Mouse (Mus musculus): ENCODE data around the gene Pnpla7. TPM values are rescaled to one million over a fixed set of nuclear protein-coding genes. Genes with fewer than 3 reads are reported as not detected.
"Not testable (repeated sequence)": the region's sequence is repeated elsewhere in the genome, so short reads cannot be mapped to it uniquely, and the experiment has no call there.

Pnpla7 gene
- polyA plus RNA-seq, 1 experiment: 3.8 TPM

DNA sequence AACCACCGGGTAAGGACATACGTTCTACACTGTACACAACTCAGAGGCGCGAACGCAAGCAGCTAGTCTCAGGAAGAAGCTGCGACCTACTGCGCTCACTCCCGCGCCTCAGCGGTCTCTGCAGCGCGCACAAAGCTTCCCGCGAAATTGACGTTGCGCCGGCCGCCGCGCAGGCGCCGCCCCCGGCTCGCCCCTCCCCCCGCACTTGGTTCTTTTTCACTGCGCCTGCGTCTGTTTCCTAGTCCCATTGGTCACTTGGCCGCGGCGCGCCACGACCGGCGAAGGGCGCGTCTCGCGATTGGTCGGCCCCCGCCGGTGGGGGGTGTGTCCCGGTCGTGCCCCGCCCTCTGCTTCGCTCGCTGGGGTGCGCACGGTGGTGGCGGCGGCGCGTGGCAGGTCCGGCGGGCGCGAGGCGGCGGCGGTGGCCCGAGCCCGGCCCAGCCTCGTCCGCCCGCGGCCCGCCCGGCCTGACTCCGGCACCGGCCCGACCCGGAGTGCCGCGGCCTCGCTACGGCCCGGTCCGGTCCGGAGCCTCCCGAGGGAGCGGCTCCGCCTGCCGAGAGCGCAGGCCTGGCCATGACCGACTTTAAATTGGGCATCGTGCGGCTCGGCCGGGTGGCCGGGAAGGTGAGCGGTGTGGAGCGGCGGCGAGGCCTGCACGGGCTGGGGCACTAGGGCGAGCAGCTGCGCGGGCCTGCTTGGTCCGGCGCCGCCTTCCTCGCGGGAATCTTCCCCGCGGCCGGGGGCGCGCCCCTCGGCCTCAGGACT, 26.2 kb upstream of the Pnpla7 start, which contains the start of gene Zmynd19:
Zmynd19 (plus strand) TSS at position 372 of the 768 bp plus-strand sequence.
- H3K4me3 ChIP-seq (ENCODE audit: insufficient read depth, poor library complexity, severe bottlenecking): peak within 1 kb of the TSS; percentile 82
- H3K36me3 ChIP-seq (ENCODE audit: control insufficient read depth, insufficient read depth): peaks cover 32% of the 10 kb centered on the region
- peak within 1 kb of the TSS; percentile 96 for H3ac ChIP-seq (ENCODE audit: control insufficient read depth, insufficient read length, low read depth)
- TF ChIP-seq CEBPB (IDR thresholded peaks at IDR 0.05; ENCODE audit: low read depth) (no peak), MAX (IDR thresholded peaks at IDR 0.05) (peak; percentile 0)
- peaks cover 7% of the 10 kb centered on the region for H3K27me3 ChIP-seq (ENCODE audit: control insufficient read depth, insufficient read depth, insufficient read length)
- peaks cover 28% of the 10 kb centered on the region for H3K79me2 ChIP-seq (ENCODE audit: control insufficient read depth, insufficient read depth)
- peaks cover 12% of the 10 kb centered on the region for H3K79me3 ChIP-seq (ENCODE audit: low read depth)

DNA sequence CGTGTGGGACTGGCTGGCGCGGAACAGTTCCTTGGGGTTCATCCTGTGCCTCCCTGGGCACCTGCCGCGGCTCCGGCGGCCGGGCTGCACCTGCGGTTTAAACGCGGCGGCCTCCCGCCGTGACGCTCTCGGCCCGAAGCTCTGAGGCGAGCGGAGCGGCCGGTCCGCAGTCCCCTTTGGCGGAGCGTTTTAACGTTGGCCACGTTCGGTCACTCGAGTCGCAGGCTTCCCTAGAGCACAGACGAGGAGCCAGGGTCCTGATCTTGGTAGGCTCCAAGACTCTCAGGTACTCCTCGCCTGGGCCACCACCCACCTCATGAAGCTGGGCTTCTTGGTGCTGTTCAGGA, 25.7 kb upstream of the Pnpla7 start:
- Histone ChIP-seq H3K4me3 (ENCODE audit: insufficient read depth, poor library complexity, severe bottlenecking) (peak overlapping the region; percentile 82), H3K79me3 (ENCODE audit: low read depth) (peaks cover 12% of the 10 kb centered on the region), H3ac (ENCODE audit: control insufficient read depth, insufficient read length, low read depth) (peak overlapping the region; percentile 96), H3K79me2 (ENCODE audit: control insufficient read depth, insufficient read depth) (peaks cover 34% of the 10 kb centered on the region), H3K27me3 (ENCODE audit: control insufficient read depth, insufficient read depth, insufficient read length) (peaks cover 7% of the 10 kb centered on the region), H3K36me3 (ENCODE audit: control insufficient read depth, insufficient read depth) (peaks cover 38% of the 10 kb centered on the region)
- TF ChIP-seq CTCF (IDR thresholded peaks at IDR 0.05; ENCODE audit: control insufficient read depth, insufficient read depth, insufficient read length): no peak
- no peak for TF ChIP-seq MYOG (IDR thresholded peaks at IDR 0.05; ENCODE audit: control insufficient read depth, extremely low read depth, insufficient read length)
- TF ChIP-seq USF1 (IDR thresholded peaks at IDR 0.05; ENCODE audit: low read depth): no peak
- TF ChIP-seq CEBPB (IDR thresholded peaks at IDR 0.05; ENCODE audit: low read depth): no peak
- TF ChIP-seq FOSL1 (IDR thresholded peaks at IDR 0.05; ENCODE audit: insufficient read depth, low read length, poor library complexity, severe bottlenecking): no peak
- no peak for TF ChIP-seq MYOD1 (IDR thresholded peaks at IDR 0.05; ENCODE audit: control insufficient read depth, insufficient read length, low read depth)
- TF ChIP-seq MAX (IDR thresholded peaks at IDR 0.05): no peak

DNA sequence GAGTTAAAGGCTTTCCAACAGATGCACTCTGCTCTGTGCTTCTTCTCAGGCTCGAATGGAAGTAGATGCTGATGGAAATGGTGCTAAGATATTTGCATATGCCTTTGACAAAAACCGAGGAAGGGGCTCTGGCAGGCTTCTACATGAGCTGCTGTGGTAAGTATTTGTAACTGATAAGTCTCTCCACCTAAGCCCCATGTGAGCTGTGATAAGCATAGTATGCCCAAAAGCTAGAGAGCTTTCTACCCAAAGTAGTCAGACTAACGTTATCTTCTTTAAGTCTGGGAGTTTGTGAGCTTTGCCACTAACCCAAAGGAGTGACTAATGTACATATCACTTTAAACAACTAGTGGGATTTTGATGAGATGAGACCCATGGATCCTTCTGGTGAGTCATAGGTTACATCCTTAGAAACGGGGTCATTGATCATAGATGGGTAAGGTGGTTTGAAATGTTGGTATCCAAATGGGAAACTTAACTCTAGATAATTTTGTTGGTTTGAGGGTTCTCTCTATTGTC, 23.2 kb upstream of the Pnpla7 start:
- Histone ChIP-seq H3K27me3 (ENCODE audit: control insufficient read depth, insufficient read depth, insufficient read length) (no peaks in the 10 kb centered on the region), H3K4me3 (ENCODE audit: insufficient read depth, poor library complexity, severe bottlenecking) (no peak overlapping the region), H3K36me3 (ENCODE audit: control insufficient read depth, insufficient read depth) (peaks cover 62% of the 10 kb centered on the region), H3K79me2 (ENCODE audit: control insufficient read depth, insufficient read depth) (peaks cover 42% of the 10 kb centered on the region), H3K79me3 (ENCODE audit: low read depth) (peaks cover 16% of the 10 kb centered on the region), H3ac (ENCODE audit: control insufficient read depth, insufficient read length, low read depth) (no peak overlapping the region)
- TF ChIP-seq MYOD1 (IDR thresholded peaks at IDR 0.05; ENCODE audit: control insufficient read depth, insufficient read length, low read depth): no peak
- TF ChIP-seq MAX (IDR thresholded peaks at IDR 0.05): no peak
- TF ChIP-seq FOSL1 (IDR thresholded peaks at IDR 0.05; ENCODE audit: insufficient read depth, low read length, poor library complexity, severe bottlenecking): no peak

DNA sequence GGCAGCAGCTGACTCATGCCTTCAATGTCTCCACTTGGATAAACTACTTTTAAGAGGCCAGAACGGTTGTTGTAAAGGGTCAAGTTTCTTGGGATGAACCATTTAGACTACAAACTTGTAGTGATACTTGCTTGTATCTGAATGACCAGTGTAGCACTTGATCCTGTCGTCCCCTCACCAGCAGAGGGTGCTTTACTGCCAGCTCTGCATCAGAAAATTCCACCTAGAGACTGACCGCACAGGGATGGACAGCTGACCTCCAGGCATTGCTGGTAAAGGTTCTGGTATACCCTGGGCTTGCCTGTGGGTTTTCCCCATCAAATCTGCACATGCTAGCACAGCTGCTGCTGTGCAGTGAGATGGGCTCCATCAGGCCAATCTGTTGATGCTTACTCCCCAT, 14.9 kb upstream of the Pnpla7 start:
- Histone ChIP-seq H3K79me3 (ENCODE audit: low read depth) (peaks cover 4% of the 10 kb centered on the region), H3K4me3 (ENCODE audit: insufficient read depth, poor library complexity, severe bottlenecking) (no peak overlapping the region), H3K27me3 (ENCODE audit: control insufficient read depth, insufficient read depth, insufficient read length) (no peaks in the 10 kb centered on the region), H3K36me3 (ENCODE audit: control insufficient read depth, insufficient read depth) (peaks cover 56% of the 10 kb centered on the region), H3K79me2 (ENCODE audit: control insufficient read depth, insufficient read depth) (peaks cover 11% of the 10 kb centered on the region), H3ac (ENCODE audit: control insufficient read depth, insufficient read length, low read depth) (no peak overlapping the region)
- TF ChIP-seq CEBPB (IDR thresholded peaks at IDR 0.05; ENCODE audit: low read depth) (no peak), FOSL1 (IDR thresholded peaks at IDR 0.05; ENCODE audit: insufficient read depth, low read length, poor library complexity, severe bottlenecking) (no peak), USF1 (IDR thresholded peaks at IDR 0.05; ENCODE audit: low read depth) (no peak), CTCF (IDR thresholded peaks at IDR 0.05; ENCODE audit: control insufficient read depth, insufficient read depth, insufficient read length) (peak; percentile 52), MYOG (IDR thresholded peaks at IDR 0.05; ENCODE audit: control insufficient read depth, extremely low read depth, insufficient read length) (no peak), MYOD1 (IDR thresholded peaks at IDR 0.05; ENCODE audit: control insufficient read depth, insufficient read length, low read depth) (no peak)

DNA sequence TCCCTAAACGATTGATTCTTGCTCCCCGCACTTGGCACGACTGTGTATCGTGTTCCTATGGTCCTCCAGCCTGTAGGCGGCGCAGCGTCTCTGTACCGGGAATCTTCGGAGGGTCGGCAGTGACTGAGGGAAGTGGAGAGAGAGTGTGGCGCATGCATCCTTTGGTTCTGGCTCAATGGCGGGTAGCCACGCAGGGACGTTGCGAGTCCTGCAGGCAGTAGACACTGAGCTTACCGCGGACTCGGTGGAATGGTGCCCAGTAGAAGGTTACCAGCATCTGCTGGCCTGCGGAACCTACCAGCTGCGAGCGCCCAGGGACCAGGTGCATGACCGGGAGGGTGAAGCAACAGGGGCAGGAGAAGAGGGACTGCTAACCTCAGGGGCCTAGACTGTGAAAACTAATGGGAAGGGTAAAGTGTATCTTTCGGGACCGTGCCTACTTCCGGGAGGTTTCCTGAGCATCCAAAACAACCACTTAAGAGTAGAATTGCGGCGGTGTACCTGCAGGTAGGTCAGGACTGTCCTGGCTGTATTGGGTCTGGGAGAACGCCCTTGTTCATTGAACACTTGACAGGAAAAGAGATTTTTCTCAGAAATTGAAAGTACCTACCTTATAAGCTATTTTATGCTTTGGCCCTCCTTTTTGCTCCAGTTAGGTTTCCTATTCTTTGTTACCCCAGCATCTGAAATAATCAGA, 13.4 kb upstream of the Pnpla7 start, which contains the start of gene Dph7:
Dph7 (plus strand) TSS at position 97 of the 697 bp plus-strand sequence.
- H3K79me2 ChIP-seq (ENCODE audit: control insufficient read depth, insufficient read depth): peaks cover 11% of the 10 kb centered on the region
- no peaks in the 10 kb centered on the region for H3K79me3 ChIP-seq (ENCODE audit: low read depth)
- H3ac ChIP-seq (ENCODE audit: control insufficient read depth, insufficient read length, low read depth): peak within 1 kb of the TSS; percentile 80
- H3K27me3 ChIP-seq (ENCODE audit: control insufficient read depth, insufficient read depth, insufficient read length): no peaks in the 10 kb centered on the region
- TF ChIP-seq CTCF (IDR thresholded peaks at IDR 0.05; ENCODE audit: control insufficient read depth, insufficient read depth, insufficient read length) (peak; percentile 83), CEBPB (IDR thresholded peaks at IDR 0.05; ENCODE audit: low read depth) (no peak)
- H3K36me3 ChIP-seq (ENCODE audit: control insufficient read depth, insufficient read depth): peaks cover 41% of the 10 kb centered on the region
- H3K4me3 ChIP-seq (ENCODE audit: insufficient read depth, poor library complexity, severe bottlenecking): peak within 1 kb of the TSS; percentile 38

DNA sequence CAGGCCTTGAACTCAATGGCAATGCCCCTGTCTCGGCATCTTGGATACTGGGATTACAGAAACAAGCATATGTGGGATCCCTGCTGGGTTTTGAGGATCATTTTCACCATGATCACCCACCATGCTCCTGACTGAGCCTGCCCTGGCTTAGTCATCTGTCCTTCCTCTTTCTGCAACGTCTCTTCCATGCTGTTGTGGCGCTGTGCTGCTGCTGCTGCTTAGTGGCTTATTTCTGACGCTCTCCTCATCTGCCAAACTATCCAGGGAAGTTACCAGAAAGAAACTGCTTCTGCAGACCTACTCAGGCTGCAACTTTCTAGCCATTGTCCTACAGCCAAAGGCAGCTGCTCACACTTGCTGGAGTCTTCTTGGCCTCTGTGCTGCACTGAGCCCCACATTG, 5.4 kb upstream of the Pnpla7 start:
- peaks cover 24% of the 10 kb centered on the region for H3K36me3 ChIP-seq (ENCODE audit: control insufficient read depth, insufficient read depth)
- no peak overlapping the region for H3K4me3 ChIP-seq (ENCODE audit: insufficient read depth, poor library complexity, severe bottlenecking)
- H3K79me3 ChIP-seq (ENCODE audit: low read depth): peaks cover 12% of the 10 kb centered on the region
- no peak overlapping the region for H3ac ChIP-seq (ENCODE audit: control insufficient read depth, insufficient read length, low read depth)
- TF ChIP-seq CTCF (IDR thresholded peaks at IDR 0.05; ENCODE audit: control insufficient read depth, insufficient read depth, insufficient read length) (no peak), MYOD1 (IDR thresholded peaks at IDR 0.05; ENCODE audit: control insufficient read depth, insufficient read length, low read depth) (no peak), CEBPB (IDR thresholded peaks at IDR 0.05; ENCODE audit: low read depth) (no peak), MAX (IDR thresholded peaks at IDR 0.05) (no peak), MYOG (IDR thresholded peaks at IDR 0.05; ENCODE audit: control insufficient read depth, extremely low read depth, insufficient read length) (no peak), FOSL1 (IDR thresholded peaks at IDR 0.05; ENCODE audit: insufficient read depth, low read length, poor library complexity, severe bottlenecking) (no peak), USF1 (IDR thresholded peaks at IDR 0.05; ENCODE audit: low read depth) (no peak)
- H3K27me3 ChIP-seq (ENCODE audit: control insufficient read depth, insufficient read depth, insufficient read length): no peaks in the 10 kb centered on the region
- H3K79me2 ChIP-seq (ENCODE audit: control insufficient read depth, insufficient read depth): peaks cover 17% of the 10 kb centered on the region

DNA sequence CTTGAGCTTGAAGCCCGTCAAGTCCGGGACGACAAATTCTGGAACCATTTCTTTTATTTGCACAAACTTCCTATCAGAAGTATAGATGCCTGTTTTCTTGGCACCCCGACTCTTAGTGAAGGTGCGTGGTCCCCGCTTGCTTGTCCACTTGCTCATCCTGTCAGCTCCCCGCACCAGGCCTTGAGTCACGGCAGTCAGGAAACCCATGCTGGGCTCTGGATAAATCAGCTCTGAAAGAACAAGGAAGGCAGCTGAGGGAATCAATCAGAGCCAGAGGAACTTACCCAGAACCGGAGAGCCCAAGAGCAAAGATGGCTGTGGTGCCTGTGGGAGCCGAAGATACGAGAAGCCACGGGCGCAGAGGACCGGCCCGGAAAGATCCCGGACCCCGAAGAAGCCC, 1.4 kb upstream of the Pnpla7 start:
- H3K27me3 ChIP-seq (ENCODE audit: control insufficient read depth, insufficient read depth, insufficient read length): not testable (repeated sequence)
- Histone ChIP-seq H3K79me2 (ENCODE audit: control insufficient read depth, insufficient read depth) (peaks cover 17% of the 10 kb centered on the region), H3K79me3 (ENCODE audit: low read depth) (peaks cover 12% of the 10 kb centered on the region), H3K36me3 (ENCODE audit: control insufficient read depth, insufficient read depth) (peaks cover 24% of the 10 kb centered on the region), H3K4me3 (ENCODE audit: insufficient read depth, poor library complexity, severe bottlenecking) (peak overlapping the region; percentile 87), H3ac (ENCODE audit: control insufficient read depth, insufficient read length, low read depth) (peak overlapping the region; percentile 76)
